Mouse (Mus musculus) right cerebral cortex, postnatal 4 days (tissue): ENCODE results near the gene Ssbp3.
A peak's percentile ranks its signal among the peaks of the same experiment; 100 is the strongest.

ENCODE experiments used
- DNase-seq: peaks from one replicate; pipeline ENCODE4 v3.0.0-alpha.2; 2022

Ssbp3 gene

DNA sequence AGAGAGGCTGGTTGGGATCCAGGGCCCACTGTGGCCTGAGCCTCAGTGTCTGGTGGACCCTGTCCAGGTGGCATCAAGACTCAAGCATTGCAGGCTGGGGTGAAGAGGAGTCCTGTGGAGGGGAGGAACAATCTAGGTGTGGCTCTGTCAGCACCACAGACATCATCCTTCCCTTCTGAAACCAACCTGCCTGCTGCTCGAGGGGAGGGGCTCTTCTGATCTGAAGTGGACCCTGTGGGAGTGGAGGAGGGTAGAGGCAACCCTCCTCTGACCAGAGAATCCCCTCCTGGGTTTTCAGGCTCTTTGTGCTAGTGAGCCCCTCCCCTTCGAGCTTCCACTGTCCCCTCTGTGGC lies 25.1 kb downstream of the Ssbp3 start:
- no peak for DNase-seq

DNA sequence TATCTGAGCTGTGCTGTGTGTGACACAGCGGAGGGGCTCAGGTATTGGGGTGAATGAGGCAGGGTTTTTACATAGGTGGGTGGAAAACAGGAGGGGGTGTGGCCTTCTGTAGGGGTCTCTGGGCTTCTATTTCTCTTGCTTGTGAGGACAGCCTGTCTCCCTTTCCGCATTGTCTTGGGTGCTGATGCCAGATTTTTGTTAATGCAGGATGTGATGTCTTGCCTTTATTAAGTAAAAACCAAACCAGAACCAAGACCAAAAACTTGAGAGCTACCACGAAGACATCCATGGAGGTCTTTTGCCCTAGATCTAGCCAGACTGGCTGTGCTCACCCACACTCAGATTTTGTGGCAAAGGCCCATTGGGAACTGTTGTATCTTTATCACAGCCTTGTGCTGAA lies 25.5 kb downstream of the Ssbp3 start:
- no peak for DNase-seq

DNA sequence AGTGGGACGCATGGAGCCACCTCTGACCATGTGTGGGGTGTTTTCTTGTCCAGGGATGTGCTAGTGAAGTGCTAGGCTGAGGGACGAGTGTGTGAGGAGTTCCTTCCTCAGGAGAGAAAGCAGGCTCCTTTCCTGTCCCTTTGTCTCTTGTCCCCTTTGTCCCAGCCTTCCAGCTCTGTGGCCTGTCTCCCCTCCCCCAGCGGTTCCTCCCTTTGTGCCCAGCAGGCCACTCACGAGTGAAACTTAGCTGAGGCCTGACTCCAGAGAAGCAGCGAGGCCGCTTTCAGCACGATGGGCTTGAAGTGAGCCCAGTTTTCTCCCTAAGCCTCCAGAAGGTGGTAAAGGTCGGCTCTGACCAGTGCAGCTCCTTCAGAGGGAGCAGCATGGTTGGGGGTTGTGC lies 26.2 kb downstream of the Ssbp3 start:
- DNase-seq: no peak

DNA sequence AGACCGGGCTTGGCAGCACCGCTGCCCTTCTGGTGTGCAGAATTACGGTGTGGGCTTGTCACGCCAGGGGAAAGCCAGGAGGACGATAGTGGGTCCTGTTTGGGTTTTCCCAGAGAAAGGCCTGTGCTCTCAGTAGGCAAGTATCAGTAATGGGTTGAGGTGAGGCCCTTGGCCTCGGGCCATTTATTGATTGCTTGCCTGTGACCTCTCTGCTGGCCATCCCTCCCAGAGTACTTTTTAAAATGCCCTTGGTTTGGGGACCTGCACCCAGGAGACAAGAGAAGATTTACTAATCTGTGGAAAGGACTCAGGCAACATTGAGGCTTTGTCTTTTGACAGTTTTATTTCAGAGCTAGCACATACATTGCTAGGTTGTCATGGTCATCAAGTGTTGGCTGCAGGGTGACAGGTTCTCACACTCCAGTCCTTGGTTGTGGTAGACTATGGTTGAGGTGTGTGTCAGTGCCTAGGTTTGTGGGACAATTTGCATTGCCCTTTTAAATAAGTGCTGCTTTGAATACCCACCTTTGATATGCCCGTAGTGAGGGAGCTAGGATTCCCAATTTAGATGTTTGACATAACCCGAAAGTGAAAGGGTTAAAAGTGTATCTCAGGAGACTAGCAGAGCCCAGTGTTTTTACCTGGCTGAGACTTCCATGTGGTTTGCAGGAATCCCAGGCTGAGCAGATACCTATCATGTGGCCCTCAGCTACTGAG lies 28.2 kb downstream of the Ssbp3 start:
- no peak for DNase-seq

DNA sequence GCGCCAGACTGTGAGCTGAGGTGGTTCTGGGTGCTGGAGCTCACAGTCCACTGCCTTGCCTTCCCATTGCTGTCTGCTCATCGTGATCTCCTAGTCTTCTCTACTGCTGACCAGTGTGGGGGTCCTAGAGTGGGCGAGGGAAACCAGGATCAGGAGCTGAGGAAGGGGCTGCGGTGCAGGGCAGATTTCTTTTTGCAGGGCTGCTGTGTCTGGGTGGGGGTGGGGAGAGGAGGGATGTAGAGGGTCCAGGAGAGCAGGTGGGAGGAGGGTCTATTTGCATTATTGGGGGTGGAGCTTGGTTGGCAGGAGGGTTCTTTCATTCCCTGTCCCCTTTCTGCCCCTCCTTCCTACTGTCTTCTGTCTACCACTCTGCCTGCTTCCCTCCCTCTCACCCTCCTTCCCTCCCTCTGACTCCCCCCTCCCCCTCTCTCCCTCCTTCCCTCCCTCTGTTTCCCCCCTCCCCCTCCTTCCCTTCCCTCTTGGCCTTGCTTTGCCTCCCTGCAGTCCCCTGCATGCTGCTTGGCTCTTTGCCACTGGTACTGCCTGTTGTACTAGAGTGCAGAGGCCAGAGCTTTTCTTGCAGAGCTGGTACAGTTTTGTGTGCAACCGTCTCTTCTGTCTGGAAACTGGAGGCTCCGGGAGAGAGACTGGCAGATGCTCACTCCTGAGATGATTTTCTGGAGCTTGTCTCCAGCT lies 28.9 kb downstream of the Ssbp3 start:
- DNase-seq: peak; percentile 43

DNA sequence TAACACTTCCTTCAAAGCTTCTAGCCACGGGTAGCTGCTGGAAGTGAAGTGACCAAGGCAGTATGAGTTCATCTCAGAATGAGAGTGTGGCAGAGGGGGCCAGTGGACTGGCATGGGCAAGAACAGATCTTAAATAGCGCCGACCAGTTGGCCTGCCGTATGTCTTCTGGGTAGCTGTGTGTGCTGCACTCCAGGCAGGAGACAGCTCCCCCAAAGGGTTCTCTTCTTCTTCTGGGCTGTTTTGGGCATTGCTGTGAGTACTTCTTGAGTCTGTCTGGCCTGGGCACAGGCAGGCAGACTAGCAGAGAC lies 29.4 kb downstream of the Ssbp3 start:
- DNase-seq: no peak

DNA sequence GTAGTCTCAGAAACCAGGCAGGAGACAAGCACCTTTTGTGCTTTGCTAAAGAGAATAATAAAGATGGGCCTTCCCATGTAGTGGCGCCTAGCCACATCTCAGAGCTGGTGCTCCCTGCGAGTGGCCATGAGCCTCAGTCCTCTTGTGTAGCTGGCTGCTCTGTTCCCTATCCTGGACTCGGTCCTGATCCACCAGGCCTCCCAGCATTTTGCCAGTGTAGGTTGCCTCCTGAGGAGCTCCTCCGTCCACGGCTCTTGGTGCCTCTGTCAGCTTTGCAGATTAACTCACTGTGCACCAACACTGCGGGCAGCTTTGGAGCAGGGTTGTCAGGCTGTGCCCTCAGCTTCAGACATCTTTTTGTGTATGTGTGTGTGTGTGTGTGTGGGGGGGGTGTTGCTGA lies 30.4 kb downstream of the Ssbp3 start:
- no peak for DNase-seq

DNA sequence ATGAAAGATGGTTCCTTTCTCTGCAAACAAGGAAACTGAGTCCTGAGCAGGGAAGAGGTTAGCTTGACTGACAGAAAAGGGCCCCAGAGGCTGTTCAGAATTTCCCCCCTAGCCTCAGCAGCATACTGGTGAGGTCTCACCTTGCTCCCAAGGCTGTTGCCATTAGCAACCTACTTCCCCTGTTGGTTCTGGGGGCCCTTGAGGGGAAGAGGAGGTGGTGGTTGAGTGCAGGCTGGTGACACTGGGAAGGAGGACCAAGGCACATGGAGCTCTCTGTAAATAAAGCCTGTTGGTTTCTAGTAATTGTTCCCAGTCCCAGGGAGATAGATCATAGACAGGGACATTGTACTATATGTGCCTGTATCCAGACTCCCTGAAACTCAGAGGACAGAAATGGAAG lies 31.0 kb downstream of the Ssbp3 start:
- no peak for DNase-seq

DNA sequence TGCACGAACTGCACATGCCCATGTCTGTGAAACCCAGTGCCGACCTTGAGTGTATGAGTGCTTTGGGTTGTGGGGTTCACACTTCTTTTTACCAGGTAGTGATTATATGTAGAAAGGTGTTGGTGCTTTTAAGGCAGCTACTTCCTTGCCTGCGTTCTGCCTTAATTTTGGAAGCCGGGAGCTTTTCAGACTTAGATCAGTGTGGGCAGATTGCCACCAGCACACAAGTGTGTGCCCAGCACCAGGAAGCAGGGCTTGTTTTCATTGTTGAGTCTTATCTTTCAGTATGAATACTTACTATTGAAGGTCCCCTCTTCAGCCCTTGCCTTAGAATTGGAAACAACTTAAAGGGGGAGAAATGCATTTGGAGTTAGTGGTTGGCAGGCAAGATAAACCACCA lies 32.0 kb downstream of the Ssbp3 start:
- no peak for DNase-seq

DNA sequence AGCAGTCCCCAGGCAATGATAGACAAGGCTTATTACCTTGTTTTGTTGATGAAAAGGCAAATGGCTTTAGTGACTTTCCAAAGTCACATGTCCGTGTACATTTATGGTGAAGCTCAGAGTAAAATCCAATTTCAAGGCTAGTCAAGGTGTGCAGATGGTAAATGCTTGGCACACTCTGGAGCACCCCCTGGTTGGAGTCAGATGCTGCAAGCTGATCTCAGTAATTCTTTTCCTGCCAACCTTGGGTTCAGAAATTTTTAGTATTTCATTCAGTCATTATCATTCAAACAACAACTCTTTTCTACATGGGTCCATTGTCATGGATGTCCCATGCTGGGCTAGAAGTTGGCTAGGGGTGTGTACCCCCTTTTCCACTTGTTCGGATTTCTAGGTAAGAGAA lies 33.1 kb downstream of the Ssbp3 start:
- DNase-seq: no peak

DNA sequence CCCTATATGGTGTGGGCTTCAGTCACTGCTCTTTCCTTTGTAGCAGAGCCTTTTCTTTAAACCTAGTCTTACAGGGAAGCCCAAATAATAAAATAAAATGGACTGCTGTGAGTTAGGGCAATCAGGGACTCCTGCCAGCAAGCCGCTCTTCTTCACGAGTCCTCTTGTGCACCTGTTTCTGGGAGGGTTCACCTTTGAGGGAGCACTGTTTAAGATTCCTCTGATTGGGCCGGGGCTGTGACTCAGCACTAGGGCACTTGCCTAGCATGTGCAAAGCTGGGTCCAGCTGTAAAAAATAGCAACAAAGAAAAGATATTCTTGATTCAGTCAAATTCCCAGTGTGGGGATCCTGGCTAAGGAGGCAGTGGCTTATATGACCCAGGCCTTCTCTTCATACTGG lies 34.4 kb downstream of the Ssbp3 start:
- no peak for DNase-seq

DNA sequence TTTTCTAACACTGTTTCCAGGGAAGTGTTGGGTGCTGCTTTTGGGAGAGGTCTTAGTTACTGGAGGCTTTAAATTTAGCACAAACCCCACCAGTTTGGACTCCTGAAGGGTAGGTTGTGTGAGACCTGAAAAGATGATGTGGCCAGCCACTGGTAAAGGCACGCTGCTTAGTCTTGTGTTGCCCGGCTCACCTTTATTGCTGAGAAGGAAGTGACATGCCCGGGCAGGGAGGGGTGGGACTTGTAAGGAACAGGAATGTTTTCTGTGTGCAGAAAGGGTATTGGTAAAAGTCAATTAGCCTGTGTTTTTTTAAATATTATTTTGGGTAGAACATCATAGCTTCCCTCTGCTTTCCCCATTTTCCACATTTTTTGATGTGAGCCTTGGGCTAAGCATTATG lies 37.2 kb downstream of the Ssbp3 start:
- no peak for DNase-seq

DNA sequence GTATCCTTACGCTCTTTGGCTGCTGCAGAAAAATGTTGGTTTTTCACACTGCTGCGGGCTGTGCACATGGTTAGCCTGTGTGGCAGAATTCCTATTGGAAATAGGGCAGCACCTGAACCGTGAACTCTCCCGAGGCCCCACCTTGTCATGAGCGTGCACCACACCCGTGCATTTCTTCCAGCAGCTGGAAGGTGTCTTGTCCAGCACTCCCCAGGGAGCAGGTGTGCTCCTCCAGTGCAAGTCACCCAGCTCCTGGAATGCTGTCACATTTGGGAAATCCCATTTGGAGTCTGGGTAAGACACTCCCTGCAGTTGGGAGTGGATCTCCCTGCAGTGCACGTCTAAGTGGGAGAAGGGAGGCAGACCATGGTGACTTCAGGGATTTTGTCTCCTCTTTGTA lies 38.0 kb downstream of the Ssbp3 start:
- no peak for DNase-seq

DNA sequence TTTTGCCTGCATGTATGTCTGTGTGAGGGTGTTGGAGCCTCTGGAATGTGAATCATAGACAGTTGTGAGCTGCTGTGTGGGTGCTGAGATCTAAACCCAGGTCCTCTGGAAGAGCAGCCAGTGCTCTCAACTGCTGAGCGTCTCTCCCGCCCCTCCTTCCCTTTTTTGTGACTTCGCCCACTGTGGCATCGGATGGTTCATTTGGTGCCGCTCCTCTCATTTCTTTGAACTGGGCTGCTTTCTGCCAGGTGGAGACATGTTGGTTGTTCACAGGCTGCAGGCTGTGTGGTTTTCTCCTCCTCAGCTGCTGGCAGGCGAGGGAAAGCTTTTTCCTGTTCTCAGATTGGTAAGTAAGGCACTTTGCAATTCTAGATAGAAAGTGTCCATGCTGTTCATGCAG lies 38.7 kb downstream of the Ssbp3 start:
- DNase-seq: no peak

DNA sequence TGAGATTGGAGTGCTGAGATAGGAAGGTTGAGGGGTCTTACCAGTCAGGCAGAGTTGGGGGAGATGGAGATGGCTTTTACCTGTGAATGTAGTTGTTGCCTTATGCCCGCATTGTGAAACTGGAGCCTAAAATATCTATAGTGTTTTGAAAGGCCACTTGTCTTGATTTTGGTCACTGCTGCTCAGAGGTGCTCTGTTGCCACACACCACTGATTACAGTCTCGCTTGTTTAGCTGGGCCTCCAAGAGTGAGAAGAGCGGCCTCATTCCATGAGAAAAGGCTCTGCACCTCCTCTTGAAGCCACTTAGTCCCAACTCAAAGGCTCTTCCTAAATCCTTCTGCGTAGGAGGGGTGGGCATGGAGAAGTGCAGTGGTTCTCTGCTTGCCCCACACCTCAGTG lies 40.3 kb downstream of the Ssbp3 start:
- no peak for DNase-seq

DNA sequence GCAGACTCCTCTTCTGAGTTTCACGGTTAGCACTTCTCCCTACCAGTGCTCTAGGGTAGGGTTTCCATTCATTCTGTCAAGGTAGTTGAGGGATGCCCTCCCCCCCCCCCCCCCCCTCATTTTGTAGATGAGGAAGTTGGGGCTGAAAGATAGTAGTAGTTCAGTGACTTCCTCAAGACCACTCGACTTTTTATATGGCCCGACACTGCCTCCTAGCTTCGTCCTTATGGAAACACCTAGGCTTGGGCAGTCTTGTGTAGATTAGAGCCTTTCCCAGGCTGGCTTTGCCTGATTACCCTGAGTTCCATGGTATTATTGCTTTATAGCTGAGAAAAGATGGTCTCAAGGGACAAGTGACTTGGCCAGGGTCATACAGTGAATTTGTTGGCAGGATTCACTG lies 41.0 kb downstream of the Ssbp3 start:
- no peak for DNase-seq

DNA sequence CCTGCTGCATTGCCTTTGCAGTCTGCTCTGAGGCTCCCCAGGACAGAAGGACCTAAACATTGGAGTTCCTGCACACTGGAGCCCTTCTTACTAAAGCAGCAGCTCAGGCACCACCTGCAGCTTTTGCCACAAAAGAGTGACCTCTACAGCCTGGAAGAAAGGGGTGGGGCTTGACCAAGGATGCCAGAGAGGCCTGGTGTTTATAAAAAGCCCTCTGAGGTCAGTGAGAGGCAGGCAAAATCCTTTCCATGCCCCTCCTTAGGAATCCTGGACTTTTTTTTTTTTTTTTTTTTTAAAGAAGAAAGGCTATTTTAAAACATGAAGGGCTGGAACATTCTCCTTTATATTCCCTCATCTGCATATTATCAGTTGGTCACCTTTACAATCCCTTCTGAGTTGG lies 42.7 kb downstream of the Ssbp3 start:
- no peak for DNase-seq

DNA sequence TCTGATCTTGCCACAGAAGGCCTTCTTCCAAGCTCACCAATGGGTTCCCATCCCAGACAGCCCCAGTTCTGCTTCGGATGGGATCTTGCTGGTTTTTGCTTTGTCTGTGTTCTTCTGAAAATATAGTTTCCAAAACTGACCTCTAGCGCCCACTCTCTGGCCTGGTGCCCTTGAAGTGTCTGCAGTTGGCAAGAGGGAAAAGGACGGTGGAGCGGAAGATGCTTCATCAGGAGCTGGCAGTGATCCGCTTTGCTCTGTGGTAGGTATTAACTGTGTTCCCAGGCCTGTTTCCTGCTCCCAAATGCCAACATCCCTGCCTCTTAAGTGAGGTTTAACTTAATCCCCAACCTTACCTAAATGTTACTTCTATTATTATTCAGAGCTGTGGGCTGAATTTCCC lies 43.3 kb downstream of the Ssbp3 start:
- no peak for DNase-seq

DNA sequence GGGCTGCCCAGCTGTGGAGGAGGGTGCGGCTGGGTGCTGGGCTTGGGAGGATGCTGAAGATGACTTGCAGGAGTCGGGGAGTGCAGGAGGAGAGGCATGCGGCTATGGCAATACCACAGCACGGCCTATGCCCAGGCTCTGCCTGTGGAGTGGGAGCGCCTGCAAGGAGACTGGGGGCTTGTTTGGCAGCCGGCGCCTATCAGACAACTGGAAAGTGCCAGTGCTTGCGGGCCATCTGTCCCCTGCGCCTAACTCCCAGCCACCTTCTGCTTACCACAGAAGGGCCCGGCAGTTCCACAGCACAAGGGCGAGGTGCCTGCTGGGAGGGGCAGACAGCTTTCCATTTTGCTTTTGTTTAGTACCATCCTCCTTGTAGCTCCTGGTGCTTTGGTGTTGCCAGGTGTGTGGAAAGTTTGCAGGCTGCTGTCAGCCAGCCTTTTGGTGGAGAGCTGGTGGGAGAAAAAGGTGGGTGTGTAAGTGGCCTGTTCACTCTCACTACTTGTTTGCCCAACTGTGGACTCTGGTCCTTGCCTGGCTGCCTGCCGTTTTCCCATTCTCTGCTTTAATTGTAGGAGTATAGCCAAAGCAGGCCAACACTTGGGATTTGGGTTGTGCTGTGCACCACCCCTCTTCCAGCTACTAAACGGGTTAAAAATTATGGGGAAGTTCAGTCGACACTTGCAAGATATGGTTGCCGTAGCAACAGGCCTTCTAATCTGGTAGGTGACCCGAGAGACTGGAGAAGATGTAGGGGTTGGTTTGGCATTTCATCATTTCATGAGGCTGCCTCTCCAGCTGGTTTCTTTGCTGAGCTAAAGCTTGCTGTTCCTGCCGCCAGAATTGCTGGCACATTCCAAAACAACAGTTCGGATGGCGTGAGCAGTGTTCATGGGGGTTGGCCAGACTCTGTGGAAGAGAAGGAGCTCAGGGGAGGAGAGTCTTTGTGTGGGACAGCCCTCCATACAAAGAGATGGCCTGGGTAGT lies 45.5 kb downstream of the Ssbp3 start:
- peak; percentile 51 for DNase-seq

DNA sequence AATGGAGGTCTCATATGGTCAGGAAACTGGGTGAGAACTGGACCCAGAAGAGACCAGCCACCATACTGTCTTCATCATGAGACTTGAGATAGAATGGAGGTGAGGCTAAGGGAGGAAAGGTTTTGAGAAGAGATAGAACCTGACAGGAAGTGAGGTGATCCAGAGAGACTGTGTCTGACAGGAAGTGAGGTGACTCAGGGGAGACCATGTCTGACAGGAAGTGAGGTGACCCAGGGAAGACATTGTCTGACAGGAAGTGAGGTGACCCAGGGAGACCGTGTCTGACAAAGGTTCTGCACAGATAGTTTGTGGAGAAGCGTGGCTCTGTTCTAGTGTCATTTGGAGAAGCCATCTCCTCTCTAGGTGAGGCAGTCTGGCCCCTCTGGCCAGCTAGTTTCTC lies 47.6 kb downstream of the Ssbp3 start:
- no peak for DNase-seq

DNA sequence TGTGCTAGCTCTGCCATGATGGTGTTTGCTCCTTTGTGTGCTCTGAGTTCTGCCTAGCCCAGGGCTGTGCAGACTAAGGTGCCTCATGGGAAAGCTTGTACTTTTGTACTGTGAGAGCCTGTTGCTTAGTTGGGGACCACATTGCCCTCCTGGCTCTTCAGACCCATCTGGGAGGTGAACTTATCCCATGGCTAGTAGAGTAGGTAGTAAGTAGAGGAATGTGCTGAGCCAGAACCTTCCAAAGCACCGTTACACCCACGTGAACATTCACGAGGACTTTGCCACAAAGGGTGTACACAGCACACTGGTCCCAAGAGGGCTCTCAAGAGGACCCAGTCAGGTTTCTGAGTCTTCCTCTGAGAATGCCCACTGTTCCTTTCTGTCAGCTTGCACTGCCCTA lies 48.1 kb downstream of the Ssbp3 start:
- no peak for DNase-seq

DNA sequence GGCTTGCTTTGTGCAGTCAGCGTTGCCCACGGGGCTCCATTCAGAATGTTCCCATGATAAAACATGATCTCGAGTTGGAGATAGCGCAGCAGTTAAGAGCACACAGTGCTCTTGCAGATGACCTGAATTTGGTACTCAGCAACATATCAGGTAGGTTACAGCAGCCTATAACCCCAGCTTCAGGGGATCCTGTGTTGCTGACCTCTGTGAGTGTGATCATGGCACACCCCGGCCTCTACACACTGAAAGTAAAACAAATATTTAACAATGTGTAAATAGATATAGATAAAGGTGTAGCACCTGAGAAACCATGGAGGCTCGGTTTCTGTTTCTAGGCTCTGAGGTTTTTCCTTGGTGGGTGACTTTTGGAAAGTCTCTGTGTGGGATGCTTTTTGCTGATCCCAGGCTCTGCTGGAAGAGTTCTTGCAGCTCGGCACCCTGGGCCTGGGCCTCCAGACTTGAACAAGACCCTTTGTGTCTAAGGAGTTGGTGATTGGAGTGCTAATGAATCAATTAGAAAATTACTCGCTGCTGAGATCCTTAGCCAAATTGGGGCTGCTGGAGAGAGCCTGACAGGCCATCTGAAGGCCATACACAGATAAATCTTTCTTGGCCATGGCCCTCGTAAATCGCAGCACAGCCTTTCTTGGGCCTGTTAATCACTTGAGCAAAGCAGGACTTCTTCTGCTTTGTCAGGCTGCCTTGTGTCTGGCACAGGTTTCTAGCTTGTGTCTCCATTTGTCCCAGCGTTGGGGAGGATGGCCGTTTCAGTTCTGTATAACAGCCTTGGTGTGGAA lies 49.2 kb downstream of the Ssbp3 start:
- no peak for DNase-seq

DNA sequence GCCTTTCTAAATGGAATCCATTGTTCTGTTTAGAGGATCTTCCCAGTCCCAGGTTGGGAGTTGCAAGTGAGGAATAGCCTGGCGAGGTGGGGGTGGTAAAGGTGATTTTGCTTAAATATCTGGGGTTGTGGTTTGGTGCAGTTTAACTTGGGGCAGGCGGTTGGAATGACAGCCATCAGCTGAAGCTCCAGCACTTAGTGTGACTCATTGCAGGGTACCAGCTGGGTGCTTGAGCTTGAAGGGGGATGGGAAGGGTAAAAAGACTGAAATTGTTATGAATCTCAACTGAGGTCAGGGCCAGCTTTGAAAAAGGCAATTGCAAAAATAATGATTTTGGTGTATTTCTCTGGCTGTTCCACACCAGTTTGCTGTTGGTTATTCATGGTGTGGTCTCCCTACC lies 50.0 kb downstream of the Ssbp3 start:
- no peak for DNase-seq
